Mouse (Mus musculus): ENCODE data around the gene Gm19684. TPM values are rescaled to one million over a fixed set of nuclear protein-coding genes. Genes with fewer than 3 reads are reported as not detected.
"Not testable (repeated sequence)": the region's sequence is repeated elsewhere in the genome, so short reads cannot be mapped to it uniquely, and the experiment has no call there.

The Gm19684 gene
- total RNA-seq, 2 experiments from 2014 or later = 1.5 TPM; not detected in 1

- ATAC-seq (replicated peaks; ENCODE audit: low FRiP score, poor library complexity, severe bottlenecking) = not testable (repeated sequence)
Observed at GRCm38 (mm10) chr17:36128968-36129817, 7.7 kb downstream of the Gm19684 start, which contains the start of gene Gm7030. Gm7030 (minus strand) TSS chr17:36129425.

GRCm38 (mm10) chr17:36131516-36132265 is 10.2 kb downstream of the Gm19684 start:
- ATAC-seq (replicated peaks; ENCODE audit: low FRiP score, poor library complexity, severe bottlenecking) = no peak

GRCm38 (mm10) chr17:36135421-36136231 is 14.1 kb downstream of the Gm19684 start:
- ATAC-seq (replicated peaks; ENCODE audit: low FRiP score, poor library complexity, severe bottlenecking) = not testable (repeated sequence)

- not testable (repeated sequence) for ATAC-seq (replicated peaks; ENCODE audit: low FRiP score, poor library complexity, severe bottlenecking)
Observed at GRCm38 (mm10) chr17:36136299-36136848, 14.9 kb downstream of the Gm19684 start.

GRCm38 (mm10) chr17:36145111-36145860 is 23.8 kb downstream of the Gm19684 start:
- ATAC-seq (replicated peaks; ENCODE audit: low FRiP score, poor library complexity, severe bottlenecking) = no peak

- ATAC-seq (replicated peaks; ENCODE audit: low FRiP score, poor library complexity, severe bottlenecking) = not testable (repeated sequence)
Observed at GRCm38 (mm10) chr17:36145861-36146156, 24.3 kb downstream of the Gm19684 start.

- ATAC-seq (replicated peaks; ENCODE audit: low FRiP score, poor library complexity, severe bottlenecking) = not testable (repeated sequence)
Observed at GRCm38 (mm10) chr17:36146937-36147336, 25.5 kb downstream of the Gm19684 start.

- not testable (repeated sequence) for ATAC-seq (replicated peaks; ENCODE audit: low FRiP score, poor library complexity, severe bottlenecking)
Observed at GRCm38 (mm10) chr17:36148468-36148867, 27.0 kb downstream of the Gm19684 start.

GRCm38 (mm10) chr17:36151200-36151599 is 29.7 kb downstream of the Gm19684 start:
- not testable (repeated sequence) for ATAC-seq (replicated peaks; ENCODE audit: low FRiP score, poor library complexity, severe bottlenecking)

- no peak for ATAC-seq (replicated peaks; ENCODE audit: low FRiP score, poor library complexity, severe bottlenecking)
Observed at GRCm38 (mm10) chr17:36154271-36155149, 33.0 kb downstream of the Gm19684 start.

GRCm38 (mm10) chr17:36157782-36158181 is 36.3 kb downstream of the Gm19684 start:
- ATAC-seq (replicated peaks; ENCODE audit: low FRiP score, poor library complexity, severe bottlenecking) = not testable (repeated sequence)

- not testable (repeated sequence) for ATAC-seq (replicated peaks; ENCODE audit: low FRiP score, poor library complexity, severe bottlenecking)
Observed at GRCm38 (mm10) chr17:36158264-36158663, 36.8 kb downstream of the Gm19684 start.

GRCm38 (mm10) chr17:36161129-36162051 is 39.9 kb downstream of the Gm19684 start:
- no peak for ATAC-seq (replicated peaks; ENCODE audit: low FRiP score, poor library complexity, severe bottlenecking)

GRCm38 (mm10) chr17:36166901-36167300 is 45.4 kb downstream of the Gm19684 start:
- not testable (repeated sequence) for ATAC-seq (replicated peaks; ENCODE audit: low FRiP score, poor library complexity, severe bottlenecking)

- ATAC-seq (replicated peaks; ENCODE audit: low FRiP score, poor library complexity, severe bottlenecking) = no peak; the same call in 1 of the 2 replicates
Observed at GRCm38 (mm10) chr17:36167306-36168038, 46.0 kb downstream of the Gm19684 start.

GRCm38 (mm10) chr17:36168039-36168652 is 46.7 kb downstream of the Gm19684 start, which contains the start of gene Gm8909:
Gm8909 (minus strand) TSS chr17:36168537.
- no peak for ATAC-seq (replicated peaks; ENCODE audit: low FRiP score, poor library complexity, severe bottlenecking)
